8 mouse cellular contexts compared by ENCODE assay signal in genomic region chr15:82353078-82353744, GRCm38 (mm10). TPM values are rescaled to one million over a fixed set of nuclear protein-coding genes. Genes with fewer than 3 reads are reported as not detected.
DNase-seq lines count a peak whose midpoint lies in the region; ATAC-seq and TF ChIP-seq lines count a peak whose summit lies in the region.

No protein-coding gene starts in this region.

- ATAC-seq in neural tube, embryonic 11.5 days (ENCODE audit: insufficient read depth, low FRiP score, low TSS enrichment): no peak
- ATAC-seq in embryonic facial prominence, embryonic 12.5 days (ENCODE audit: insufficient number of reproducible peaks, insufficient read depth, low FRiP score, low TSS enrichment): no peak
- ATAC-seq in intestine, embryonic 14.5 days (replicated peaks; ENCODE audit: low FRiP score, low TSS enrichment, low read depth): no peak

- H3K4me1 ChIP-seq in neural tube, embryonic 11.5 days (ENCODE audit: control insufficient read depth, insufficient read depth, low read length): peaks cover 3% of the 10 kb centered on the region; the same call in 1 of the 2 replicates
- H3K4me1 ChIP-seq in embryonic facial prominence, embryonic 12.5 days: peaks cover 6% of the 10 kb centered on the region
- peaks cover 13% of the 10 kb centered on the region for H3K4me1 ChIP-seq in intestine, embryonic 14.5 days (replicated peaks; ENCODE audit: control insufficient read depth, insufficient read depth, low read length)

- peaks cover 11% of the 10 kb centered on the region for H3K36me3 ChIP-seq in neural tube, embryonic 11.5 days (ENCODE audit: control insufficient read depth, insufficient read depth, low read length)
- peaks cover 30% of the 10 kb centered on the region for H3K36me3 ChIP-seq in embryonic facial prominence, embryonic 12.5 days
- peaks cover 30% of the 10 kb centered on the region for H3K36me3 ChIP-seq in intestine, embryonic 14.5 days (ENCODE audit: control insufficient read depth, insufficient read depth, low read length)
- H3K36me3 ChIP-seq in myocyte (ENCODE audit: control insufficient read depth, insufficient read depth): peaks cover 30% of the 10 kb centered on the region

- H3K9ac ChIP-seq in neural tube, embryonic 11.5 days (ENCODE audit: low read length): peak overlapping the region; percentile 92
- peak overlapping the region; percentile 95 for H3K9ac ChIP-seq in embryonic facial prominence, embryonic 12.5 days
- peak overlapping the region; percentile 96 for H3K9ac ChIP-seq in intestine, embryonic 14.5 days (ENCODE audit: low read length)

- DNase-seq in neural tube, embryonic 11.5 days (ENCODE audit: low spot score): peak; percentile 37
- DNase-seq in neural tube, embryonic 10.5 days (ENCODE audit: extremely low spot score, low spot score): no peak
- DNase-seq in intestine, embryonic 14.5 days (ENCODE audit: low spot score): no peak
- DNase-seq in Muller cell, postnatal 12 days (ENCODE audit: inconsistent ontology term): no peak
- no peak for DNase-seq in left cerebral cortex, postnatal 10 days (ENCODE audit: extremely low spot score in 1 of 2, low spot score in 2 of 2)
- no peak for DNase-seq in cerebellum, postnatal 10 days

- intact Hi-C loops in left cerebral cortex, postnatal 10 days (cut with DNase I): no loop called here

- peak overlapping the region; percentile 66; the same call in 1 of the 2 replicates for H3K27ac ChIP-seq in neural tube, embryonic 11.5 days (ENCODE audit: low read depth, low read length)
- H3K27ac ChIP-seq in embryonic facial prominence, embryonic 12.5 days: peak overlapping the region; percentile 82
- peak overlapping the region; percentile 77 for H3K27ac ChIP-seq in intestine, embryonic 14.5 days (ENCODE audit: low read depth)

- peak overlapping the region; percentile 68 for H3K4me2 ChIP-seq in neural tube, embryonic 11.5 days (ENCODE audit: low read depth)
- peak overlapping the region; percentile 61 for H3K4me2 ChIP-seq in embryonic facial prominence, embryonic 12.5 days (replicated peaks)
- peak overlapping the region; percentile 95 for H3K4me2 ChIP-seq in intestine, embryonic 14.5 days (ENCODE audit: low read length)
- peak overlapping the region; percentile 77 for H3K4me2 ChIP-seq in myocyte (ENCODE audit: low read depth)

- WGBS in neural tube, embryonic 11.5 days: 35% methylated on average over 14 of the region's 14 CpGs
- 30% methylated on average over 14 of the region's 14 CpGs for WGBS in embryonic facial prominence, embryonic 12.5 days
- 24% methylated on average over 14 of the region's 14 CpGs for WGBS in intestine, embryonic 14.5 days

- no peaks in the 10 kb centered on the region for H3K9me3 ChIP-seq in neural tube, embryonic 11.5 days (ENCODE audit: control insufficient read depth, low read length)
- no peaks in the 10 kb centered on the region for H3K9me3 ChIP-seq in embryonic facial prominence, embryonic 12.5 days
- H3K9me3 ChIP-seq in intestine, embryonic 14.5 days (ENCODE audit: control insufficient read depth, low read length): no peaks in the 10 kb centered on the region

- H3K79me2 ChIP-seq in myocyte (ENCODE audit: control insufficient read depth, insufficient read depth): peaks cover 34% of the 10 kb centered on the region

- peak overlapping the region; percentile 39 for H3ac ChIP-seq in myocyte (ENCODE audit: control insufficient read depth, insufficient read length)

- H3K27me3 ChIP-seq in neural tube, embryonic 11.5 days (ENCODE audit: control insufficient read depth, insufficient read depth, low read length): no peaks in the 10 kb centered on the region
- H3K27me3 ChIP-seq in embryonic facial prominence, embryonic 12.5 days: no peaks in the 10 kb centered on the region
- no peaks in the 10 kb centered on the region for H3K27me3 ChIP-seq in intestine, embryonic 14.5 days (replicated peaks; ENCODE audit: control insufficient read depth, insufficient read depth, low read length)
- no peaks in the 10 kb centered on the region for H3K27me3 ChIP-seq in myocyte (ENCODE audit: control insufficient read depth, insufficient read depth, insufficient read length)

- peak overlapping the region; percentile 85 for H3K4me3 ChIP-seq in neural tube, embryonic 11.5 days (ENCODE audit: low read depth, low read length)
- peak overlapping the region; percentile 92 for H3K4me3 ChIP-seq in embryonic facial prominence, embryonic 12.5 days
- peak overlapping the region; percentile 96 for H3K4me3 ChIP-seq in intestine, embryonic 14.5 days (ENCODE audit: low read depth, low read length)
- H3K4me3 ChIP-seq in myocyte: peak overlapping the region; percentile 86

- TF ChIP-seq POLR2A in myocyte (IDR thresholded peaks at IDR 0.05; ENCODE audit: insufficient read length, low read depth): no peak

TF ChIP-seq in myocyte, 11 proteins besides CTCF, POLR2A, EP300 and RAD21:
- TF ChIP-seq POLR2AphosphoS2 (IDR thresholded peaks at IDR 0.05; ENCODE audit: insufficient read length, low read depth): no peak
- no peak for TF ChIP-seq E2F4 (IDR thresholded peaks at IDR 0.05; ENCODE audit: insufficient read depth)
- no peak for TF ChIP-seq REST (IDR thresholded peaks at IDR 0.05; ENCODE audit: insufficient read depth, insufficient read length)
- no peak for TF ChIP-seq CEBPB (IDR thresholded peaks at IDR 0.05; ENCODE audit: insufficient read depth, poor library complexity, severe bottlenecking)
- no peak for TF ChIP-seq USF1 (IDR thresholded peaks at IDR 0.05; ENCODE audit: low read depth)
- TF ChIP-seq TCF3 (IDR thresholded peaks at IDR 0.05; ENCODE audit: insufficient read length, low read depth): no peak
- TF ChIP-seq MAX (IDR thresholded peaks at IDR 0.05; ENCODE audit: low read depth): no peak
- no peak for TF ChIP-seq MYOD1 (IDR thresholded peaks at IDR 0.05; ENCODE audit: control insufficient read depth in 1 of 3, insufficient read length in 2 of 3, low read depth in 2 of 3)
- no peak for TF ChIP-seq SRF (IDR thresholded peaks at IDR 0.05; ENCODE audit: control insufficient read depth, insufficient read length, low read depth)
- TF ChIP-seq TCF12 (IDR thresholded peaks at IDR 0.05; ENCODE audit: insufficient read depth, poor library complexity, severe bottlenecking): no peak
- TF ChIP-seq MYOG (IDR thresholded peaks at IDR 0.05; ENCODE audit: control insufficient read depth in 1 of 3, insufficient read depth in 1 of 3, insufficient read length in 2 of 3, low read depth in 2 of 3): no peak

RNA-seq across cellular contexts. Expression of gene Ndufa6, which starts 0.9 kb away (rescaled TPM):
- polyA plus RNA-seq in neural tube, embryonic 11.5 days (2014; fragmentation: Nextera tagmentation; extraction: Ambion mirVana): 274 and 279 TPM in 2 replicates
- 281 and 295 TPM in 2 replicates for polyA plus RNA-seq in embryonic facial prominence, embryonic 12.5 days (2016; fragmentation: Nextera tagmentation; extraction: Ambion mirVana)
- 426 and 466 TPM in 2 replicates for polyA plus RNA-seq in intestine, embryonic 14.5 days (2014; fragmentation: Nextera tagmentation; extraction: Ambion mirVana)
- polyA plus RNA-seq in myocyte (2012; fragmentation: generic; extraction: Trizol): 517 TPM
- 100 to 1,000 TPM; 167 to 200 TPM for total RNA-seq in left cerebral cortex, postnatal 10 days (2021)

RNA-seq across cellular contexts. Expression of gene Smdt1, which starts 14.5 kb away (rescaled TPM):
- polyA plus RNA-seq in neural tube, embryonic 11.5 days (2014; fragmentation: Nextera tagmentation; extraction: Ambion mirVana): 267 and 274 TPM in 2 replicates
- polyA plus RNA-seq in embryonic facial prominence, embryonic 12.5 days (2016; fragmentation: Nextera tagmentation; extraction: Ambion mirVana): 227 and 245 TPM in 2 replicates
- polyA plus RNA-seq in intestine, embryonic 14.5 days (2014; fragmentation: Nextera tagmentation; extraction: Ambion mirVana): 260 and 272 TPM in 2 replicates
- 665 TPM for polyA plus RNA-seq in myocyte (2012; fragmentation: generic; extraction: Trizol)
- 100 to 1,000 TPM; 130 to 139 TPM for total RNA-seq in left cerebral cortex, postnatal 10 days (2021)

RNA-seq across cellular contexts. Expression of gene Pheta2, which starts 14.5 kb away (rescaled TPM):
- 3.0 and 3.1 TPM in 2 replicates for polyA plus RNA-seq in neural tube, embryonic 11.5 days (2014; fragmentation: Nextera tagmentation; extraction: Ambion mirVana)
- 10.3 and 11.2 TPM in 2 replicates for polyA plus RNA-seq in embryonic facial prominence, embryonic 12.5 days (2016; fragmentation: Nextera tagmentation; extraction: Ambion mirVana)
- polyA plus RNA-seq in intestine, embryonic 14.5 days (2014; fragmentation: Nextera tagmentation; extraction: Ambion mirVana): 9.9 and 13.2 TPM in 2 replicates
- 0.05 TPM for polyA plus RNA-seq in myocyte (2012; fragmentation: generic; extraction: Trizol)
- total RNA-seq in left cerebral cortex, postnatal 10 days (2021): 1 to 10 TPM in 1 of 2 experiments, under 1 TPM in 1; 0.69 to 2.4 TPM

RNA-seq across cellular contexts. Expression of gene Naga, which starts 14.5 kb away (rescaled TPM):
- 24.7 and 28.0 TPM in 2 replicates for polyA plus RNA-seq in neural tube, embryonic 11.5 days (2014; fragmentation: Nextera tagmentation; extraction: Ambion mirVana)
- 36.8 and 38.1 TPM in 2 replicates for polyA plus RNA-seq in embryonic facial prominence, embryonic 12.5 days (2016; fragmentation: Nextera tagmentation; extraction: Ambion mirVana)
- 59.7 and 61.2 TPM in 2 replicates for polyA plus RNA-seq in intestine, embryonic 14.5 days (2014; fragmentation: Nextera tagmentation; extraction: Ambion mirVana)
- 53.2 TPM for polyA plus RNA-seq in myocyte (2012; fragmentation: generic; extraction: Trizol)
- 10 to 100 TPM; 34.5 to 41.0 TPM for total RNA-seq in left cerebral cortex, postnatal 10 days (2021)

RNA-seq across cellular contexts. Expression of gene Cyp2d22, which starts 26.8 kb away (rescaled TPM):
- polyA plus RNA-seq in neural tube, embryonic 11.5 days (2014; fragmentation: Nextera tagmentation; extraction: Ambion mirVana): 1.5 and 1.6 TPM in 2 replicates
- polyA plus RNA-seq in embryonic facial prominence, embryonic 12.5 days (2016; fragmentation: Nextera tagmentation; extraction: Ambion mirVana): 10.6 and 10.9 TPM in 2 replicates
- polyA plus RNA-seq in intestine, embryonic 14.5 days (2014; fragmentation: Nextera tagmentation; extraction: Ambion mirVana): 8.4 and 8.5 TPM in 2 replicates
- polyA plus RNA-seq in myocyte (2012; fragmentation: generic; extraction: Trizol): 2.4 TPM
- total RNA-seq in left cerebral cortex, postnatal 10 days (2021): 10 to 100 TPM; 10.7 to 11.5 TPM
